Mouse (Mus musculus) brain, embryonic 14.5 days (tissue): ENCODE results near the gene Gigyf1.

ENCODE experiments used
- CTCF ChIP-seq: fragments of 200-500 bp; IDR thresholded peaks from 2 replicates; pipeline ENCODE4 v1.5.1; 2012; ENCODE audit warnings: inconsistent platforms, mild to moderate bottlenecking, moderate library complexity, borderline replicate concordance; ENCODE audit not compliant: insufficient read depth, insufficient read length; ENCODE audit errors: extremely low read depth
- POLR2A ChIP-seq: fragments of 200-500 bp; IDR thresholded peaks from 2 replicates; pipeline ENCODE4 v1.6.1; 2012; ENCODE audit warnings: mild to moderate bottlenecking, inconsistent platforms, borderline replicate concordance; ENCODE audit not compliant: poor library complexity, insufficient read depth, insufficient read length, severe bottlenecking; ENCODE audit errors: extremely low read depth

- TF ChIP-seq POLR2A (no peak), CTCF (no peak)
Observed at GRCm38 (mm10) chr5:137568223-137568798, 50.0 kb downstream of the Gigyf1 start.
